Mouse (Mus musculus): Measurements from ENCODE around the gene 1700025G04Rik. TPM values are rescaled to one million over a fixed set of nuclear protein-coding genes. Genes with fewer than 3 reads are reported as not detected.

The 1700025G04Rik gene
- total RNA-seq, 1 experiment from 2014 or later = 21.8 TPM

GRCm38 (mm10) chr1:151999424-151999842 is 90.5 kb downstream of the 1700025G04Rik start:
- peak; percentile 73 for ATAC-seq (replicated peaks; ENCODE audit: low read depth, poor library complexity, severe bottlenecking)

GRCm38 (mm10) chr1:151998721-151999206 is 91.2 kb downstream of the 1700025G04Rik start:
- peak; percentile 66 for ATAC-seq (replicated peaks; ENCODE audit: low read depth, poor library complexity, severe bottlenecking)

- peak; percentile 39 for ATAC-seq (replicated peaks; ENCODE audit: low read depth, poor library complexity, severe bottlenecking)
Observed at GRCm38 (mm10) chr1:151997591-151997990, 92.3 kb downstream of the 1700025G04Rik start.

- ATAC-seq (replicated peaks; ENCODE audit: low read depth, poor library complexity, severe bottlenecking) = no peak
Observed at GRCm38 (mm10) chr1:151995948-151996697, 93.8 kb downstream of the 1700025G04Rik start.

GRCm38 (mm10) chr1:151994271-151994670 is 95.7 kb downstream of the 1700025G04Rik start:
- no peak for ATAC-seq (replicated peaks; ENCODE audit: low read depth, poor library complexity, severe bottlenecking)

- ATAC-seq (replicated peaks; ENCODE audit: low read depth, poor library complexity, severe bottlenecking) = no peak
Observed at GRCm38 (mm10) chr1:151991505-151991904, 98.4 kb downstream of the 1700025G04Rik start.

- ATAC-seq (replicated peaks; ENCODE audit: low read depth, poor library complexity, severe bottlenecking) = no peak
Observed at GRCm38 (mm10) chr1:151990615-151991014, 99.3 kb downstream of the 1700025G04Rik start.

GRCm38 (mm10) chr1:151988713-151989112 is 101.2 kb downstream of the 1700025G04Rik start:
- ATAC-seq (replicated peaks; ENCODE audit: low read depth, poor library complexity, severe bottlenecking) = no peak

- ATAC-seq (replicated peaks; ENCODE audit: low read depth, poor library complexity, severe bottlenecking) = no peak
Observed at GRCm38 (mm10) chr1:151988066-151988465, 101.9 kb downstream of the 1700025G04Rik start.

GRCm38 (mm10) chr1:151986024-151986778 is 103.7 kb downstream of the 1700025G04Rik start:
- no peak for ATAC-seq (replicated peaks; ENCODE audit: low read depth, poor library complexity, severe bottlenecking)

GRCm38 (mm10) chr1:151985056-151985455 is 104.9 kb downstream of the 1700025G04Rik start:
- ATAC-seq (replicated peaks; ENCODE audit: low read depth, poor library complexity, severe bottlenecking) = no peak

- ATAC-seq (replicated peaks; ENCODE audit: low read depth, poor library complexity, severe bottlenecking) = no peak
Observed at GRCm38 (mm10) chr1:151983991-151984390, 105.9 kb downstream of the 1700025G04Rik start.

GRCm38 (mm10) chr1:151980498-151980897 is 109.4 kb downstream of the 1700025G04Rik start:
- ATAC-seq (replicated peaks; ENCODE audit: low read depth, poor library complexity, severe bottlenecking) = peak; percentile 20; the same call in 1 of the 2 replicates

GRCm38 (mm10) chr1:151979803-151980456 is 110.0 kb downstream of the 1700025G04Rik start:
- ATAC-seq (replicated peaks; ENCODE audit: low read depth, poor library complexity, severe bottlenecking) = peak; percentile 48

GRCm38 (mm10) chr1:151978751-151979150 is 111.2 kb downstream of the 1700025G04Rik start:
- no peak for ATAC-seq (replicated peaks; ENCODE audit: low read depth, poor library complexity, severe bottlenecking)

- no peak for ATAC-seq (replicated peaks; ENCODE audit: low read depth, poor library complexity, severe bottlenecking)
Observed at GRCm38 (mm10) chr1:151977596-151977995, 112.3 kb downstream of the 1700025G04Rik start.

GRCm38 (mm10) chr1:151976850-151977249 is 113.1 kb downstream of the 1700025G04Rik start:
- ATAC-seq (replicated peaks; ENCODE audit: low read depth, poor library complexity, severe bottlenecking) = peak; percentile 54

GRCm38 (mm10) chr1:151975418-151976379 is 114.2 kb downstream of the 1700025G04Rik start:
- no peak for ATAC-seq (replicated peaks; ENCODE audit: low read depth, poor library complexity, severe bottlenecking)

GRCm38 (mm10) chr1:151974887-151975286 is 115.0 kb downstream of the 1700025G04Rik start:
- no peak for ATAC-seq (replicated peaks; ENCODE audit: low read depth, poor library complexity, severe bottlenecking)
